Mouse (Mus musculus) erythroblast, embryonic 14.5 days (primary cell): ENCODE data around the gene Tex46. TPM values are rescaled to one million over a fixed set of nuclear protein-coding genes. Genes with fewer than 3 reads are reported as not detected.

Experiments used
- H3K27me3 ChIP-seq: 2 replicates; pipeline ENCODE4 v1.6.1; 2012; ENCODE audit warnings: inconsistent platforms; ENCODE audit not compliant: control insufficient read depth
- H3K36me3 ChIP-seq: 2 replicates; pipeline ENCODE4 v1.6.1; 2012; ENCODE audit warnings: mild to moderate bottlenecking, inconsistent platforms; ENCODE audit not compliant: control insufficient read depth
- H3K4me1 ChIP-seq: 2 replicates; pipeline ENCODE4 v1.6.1; 2012; ENCODE audit warnings: inconsistent platforms; ENCODE audit not compliant: control insufficient read depth
- H3K4me3 ChIP-seq: replicated peaks from 2 replicates; pipeline ENCODE3; 2012; ENCODE audit warnings: moderate library complexity, mild to moderate bottlenecking, inconsistent platforms
- H3K9me3 ChIP-seq: 2 replicates; pipeline ENCODE4 v1.6.1; 2012; ENCODE audit warnings: low read length, inconsistent platforms, mixed read lengths; ENCODE audit not compliant: control insufficient read depth
- GATA1 ChIP-seq: IDR thresholded peaks from 2 replicates; pipeline ENCODE4 v1.6.1; 2012; ENCODE audit warnings: low read length, inconsistent platforms, mixed read lengths
- TAL1 ChIP-seq: IDR thresholded peaks from 3 replicates; pipeline ENCODE4 v1.6.1; 2012; ENCODE audit warnings: low read length, inconsistent platforms, mixed read lengths
- polyA plus RNA-seq: library from polyadenylated mRNA; stranded (reverse); fragments of >175 nt; gene quantifications from 2 replicates; pipeline ENCODE4 v1.2.3, GENCODE M21; 2012

Gene Tex46
- polyA plus RNA-seq, result not detected in 2 replicates

- H3K4me1 ChIP-seq, result no peaks in the 10 kb centered on the region
- H3K9me3 ChIP-seq, result no peaks in the 10 kb centered on the region
- H3K36me3 ChIP-seq, result no peaks in the 10 kb centered on the region
- TF ChIP-seq GATA1 (no peak), TAL1 (no peak)
- no peak within 1 kb of the TSS for H3K4me3 ChIP-seq
- H3K27me3 ChIP-seq, result no peaks in the 10 kb centered on the region
These were observed at the start of gene Tex46 for GRCm38 (mm10) chr4:136610387-136610856. Gene Tex46 (plus strand): TSS chr4:136610437.

- peaks cover 87% of the 10 kb centered on the region for H3K36me3 ChIP-seq
- TF ChIP-seq GATA1 (no peak), TAL1 (no peak)
- H3K27me3 ChIP-seq, result no peaks in the 10 kb centered on the region
- no peaks in the 10 kb centered on the region for H3K9me3 ChIP-seq
- H3K4me3 ChIP-seq, result no peak overlapping the region
- no peaks in the 10 kb centered on the region for H3K4me1 ChIP-seq
These were observed 47.5 kb upstream of the Tex46 start for GRCm38 (mm10) chr4:136562755-136563154.

DNA sequence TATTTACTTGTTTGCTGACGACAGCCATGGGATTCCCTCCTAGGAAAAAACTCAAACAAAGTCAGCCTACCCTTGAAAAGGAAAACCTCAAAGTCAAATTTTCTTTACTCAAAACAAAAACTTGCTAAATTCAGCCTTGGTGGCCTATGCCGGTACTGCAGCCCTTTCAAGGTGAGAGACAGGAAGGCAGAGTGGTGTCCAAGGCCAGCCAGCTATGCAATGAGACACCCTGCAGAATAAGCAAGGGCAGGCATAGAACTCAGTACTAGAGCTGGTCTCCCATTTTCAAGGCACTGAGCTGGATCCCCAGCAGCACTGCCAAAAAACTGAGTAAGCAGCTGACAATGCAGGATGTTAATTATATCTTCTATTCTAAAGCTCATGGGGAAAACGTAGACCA, 41.6 kb upstream of the Tex46 start:
- no peaks in the 10 kb centered on the region for H3K9me3 ChIP-seq
- no peaks in the 10 kb centered on the region for H3K4me1 ChIP-seq
- no peak overlapping the region for H3K4me3 ChIP-seq
- peaks cover 76% of the 10 kb centered on the region for H3K36me3 ChIP-seq
- H3K27me3 ChIP-seq, result no peaks in the 10 kb centered on the region
- no peak for TF ChIP-seq TAL1
- no peak for TF ChIP-seq GATA1

DNA sequence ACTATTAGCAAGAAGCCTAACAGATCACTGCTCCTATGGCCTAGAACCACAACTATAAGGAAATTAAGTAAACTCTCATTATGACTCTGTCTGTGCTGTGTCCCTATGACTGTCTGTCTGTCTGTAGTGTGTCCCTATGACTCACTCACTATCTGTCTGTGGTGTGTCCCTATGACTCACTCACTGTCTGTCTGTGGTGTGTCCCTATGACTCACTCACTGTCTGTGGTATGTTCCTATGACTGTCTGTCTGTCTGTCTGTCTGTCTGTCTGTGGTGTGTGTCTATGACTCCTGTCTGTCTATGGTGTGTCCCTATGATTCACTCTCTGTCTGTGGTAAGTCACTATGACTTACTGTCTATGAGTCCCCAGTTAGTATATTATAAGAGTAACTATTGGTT, 40.2 kb upstream of the Tex46 start:
- Histone ChIP-seq H3K9me3 (no peaks in the 10 kb centered on the region), H3K27me3 (no peaks in the 10 kb centered on the region), H3K36me3 (peaks cover 66% of the 10 kb centered on the region), H3K4me3 (no peak overlapping the region), H3K4me1 (no peaks in the 10 kb centered on the region)
- no peak for TF ChIP-seq GATA1
- no peak for TF ChIP-seq TAL1

- TF ChIP-seq GATA1 (no peak), TAL1 (no peak)
- Histone ChIP-seq H3K27me3 (no peaks in the 10 kb centered on the region), H3K4me1 (peaks cover 6% of the 10 kb centered on the region)
These were observed 28.4 kb upstream of the Tex46 start for GRCm38 (mm10) chr4:136581885-136582284.

DNA sequence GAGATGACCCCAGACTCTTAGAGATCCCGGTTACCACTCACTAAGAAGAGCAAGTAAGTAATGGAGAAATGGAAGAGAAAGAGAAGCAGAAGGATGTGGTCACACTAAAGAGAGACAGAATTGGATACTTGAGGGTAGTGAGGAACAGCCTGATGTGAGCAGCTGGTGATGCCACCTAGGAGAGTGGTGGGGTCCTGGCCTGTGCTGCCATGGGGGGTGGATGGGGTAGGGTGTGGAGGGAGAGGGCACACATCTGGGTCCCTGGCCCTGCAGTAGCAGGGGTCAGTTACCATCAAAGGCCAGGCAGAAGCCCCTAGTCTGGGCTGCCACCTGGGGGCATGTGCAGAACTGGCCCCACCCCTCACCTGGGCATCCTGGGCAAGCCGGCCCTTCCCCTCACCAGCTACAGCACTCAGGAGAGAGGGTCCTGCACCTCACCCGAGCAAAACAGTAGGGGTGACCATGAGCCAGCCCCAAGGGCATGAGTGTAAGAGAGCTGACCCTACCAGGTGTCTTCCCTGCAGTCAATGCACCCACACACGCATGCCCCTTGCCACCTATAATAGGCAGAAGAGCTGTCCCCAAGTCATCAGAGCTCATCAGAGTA, 22.9 kb upstream of the Tex46 start:
- H3K36me3 ChIP-seq, result peaks cover 26% of the 10 kb centered on the region
- H3K4me3 ChIP-seq, result no peak overlapping the region
- no peaks in the 10 kb centered on the region for H3K9me3 ChIP-seq
- no peaks in the 10 kb centered on the region for H3K27me3 ChIP-seq
- TF ChIP-seq GATA1 (no peak), TAL1 (no peak)
- peaks cover 26% of the 10 kb centered on the region for H3K4me1 ChIP-seq

More at GRCm38 (mm10) chr4:136581885-136582284, 28.4 kb upstream of the Tex46 start:
- no peak overlapping the region for H3K4me3 ChIP-seq
- H3K36me3 ChIP-seq, result peaks cover 9% of the 10 kb centered on the region
- no peaks in the 10 kb centered on the region for H3K9me3 ChIP-seq

- H3K4me1 ChIP-seq, result peaks cover 30% of the 10 kb centered on the region
- H3K9me3 ChIP-seq, result no peaks in the 10 kb centered on the region
- H3K27me3 ChIP-seq, result no peaks in the 10 kb centered on the region
- TF ChIP-seq GATA1 (no peak), TAL1 (no peak)
- peaks cover 29% of the 10 kb centered on the region for H3K36me3 ChIP-seq
- peak overlapping the region; percentile 1 for H3K4me3 ChIP-seq
These were observed 22.2 kb upstream of the Tex46 start for GRCm38 (mm10) chr4:136588003-136588402.

- Histone ChIP-seq H3K4me1 (peaks cover 30% of the 10 kb centered on the region), H3K27me3 (no peaks in the 10 kb centered on the region), H3K4me3 (no peak overlapping the region), H3K9me3 (no peaks in the 10 kb centered on the region), H3K36me3 (peaks cover 29% of the 10 kb centered on the region)
- no peak for TF ChIP-seq TAL1
- no peak for TF ChIP-seq GATA1
These were observed 18.1 kb upstream of the Tex46 start for GRCm38 (mm10) chr4:136592111-136592510.

- peaks cover 26% of the 10 kb centered on the region for H3K36me3 ChIP-seq
- H3K4me1 ChIP-seq, result peaks cover 25% of the 10 kb centered on the region
- no peaks in the 10 kb centered on the region for H3K9me3 ChIP-seq
- no peak overlapping the region for H3K4me3 ChIP-seq
- H3K27me3 ChIP-seq, result no peaks in the 10 kb centered on the region
- no peak for TF ChIP-seq GATA1
- TF ChIP-seq TAL1, result no peak
These were observed 16.2 kb upstream of the Tex46 start for GRCm38 (mm10) chr4:136594006-136594405.

- Histone ChIP-seq H3K4me1 (peaks cover 23% of the 10 kb centered on the region), H3K4me3 (no peak overlapping the region), H3K36me3 (peaks cover 20% of the 10 kb centered on the region), H3K27me3 (no peaks in the 10 kb centered on the region), H3K9me3 (no peaks in the 10 kb centered on the region)
- TF ChIP-seq GATA1, result no peak
- TF ChIP-seq TAL1, result no peak
These were observed 15.0 kb upstream of the Tex46 start for GRCm38 (mm10) chr4:136595221-136595620.
